Mouse (Mus musculus): ENCODE measurements at regions not wholly inside any gene's neighbourhood (a gene's known extent, or its start where the extent isn't known, plus 50 kb on each side); places are given as distances from the start of the nearest gene placed in this dataset.

DNA sequence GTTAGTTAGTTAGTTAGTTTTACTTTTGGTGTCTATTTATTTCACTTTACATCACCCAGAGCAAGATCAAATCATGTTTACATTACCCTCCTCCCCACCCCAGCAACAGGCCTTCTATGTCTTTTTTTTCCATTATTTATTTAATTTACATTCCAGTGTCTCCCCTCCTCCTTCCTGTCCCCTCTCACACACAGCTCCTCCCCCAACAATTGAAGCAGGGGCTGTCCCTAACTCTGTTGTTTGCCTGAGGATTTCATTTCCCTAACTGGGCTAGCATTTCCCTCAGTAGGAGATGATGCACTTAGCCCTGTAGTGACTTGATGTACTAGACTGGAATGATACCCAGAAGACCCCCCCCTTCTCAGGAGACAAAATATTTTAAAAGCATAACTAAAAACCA lies 249.9 kb upstream of the Ldb2 start:
- no peak for DNase-seq (ENCODE audit: low read depth in 1 of 2, low spot score in 2 of 2)

DNA sequence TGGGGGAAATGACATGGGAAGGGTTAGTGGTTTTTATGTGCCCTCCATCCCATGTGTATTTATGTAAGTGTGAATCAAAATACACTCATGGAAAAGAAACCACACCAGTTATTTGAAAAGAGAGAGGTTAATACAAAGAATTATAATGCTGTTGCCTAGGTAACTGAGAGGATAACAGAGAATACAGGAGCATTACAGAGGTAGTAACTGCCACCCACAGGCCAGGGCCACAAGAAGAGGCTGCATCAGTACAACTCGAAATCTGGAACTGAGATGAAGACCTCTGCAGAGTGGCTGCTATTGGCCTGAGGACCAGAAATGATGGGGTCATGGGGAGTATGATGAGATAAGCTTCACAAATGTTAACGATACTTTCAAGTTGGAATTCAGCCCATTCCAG lies 243.4 kb upstream of the Ldb2 start:
- DNase-seq (ENCODE audit: low read depth in 1 of 2, low spot score in 2 of 2): no peak

DNA sequence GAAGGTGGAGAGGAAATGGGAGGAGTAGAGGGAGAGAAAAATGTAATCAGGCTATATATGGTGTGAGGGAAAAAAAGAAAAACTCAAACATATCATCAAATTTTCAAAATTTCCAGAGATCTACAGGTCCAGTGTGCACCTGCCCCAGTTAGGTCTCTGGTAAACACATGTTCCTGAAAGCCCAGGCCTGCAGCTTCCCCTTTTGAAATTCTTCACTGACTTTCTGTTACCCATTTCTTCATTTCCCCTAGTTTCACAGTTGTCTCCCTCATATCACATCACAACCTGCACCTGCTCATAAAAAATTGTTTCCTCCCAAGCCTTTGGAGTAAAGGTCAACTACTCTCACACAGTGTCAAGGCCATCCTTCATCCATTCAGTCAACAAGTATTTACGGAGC lies 236.9 kb upstream of the Ldb2 start:
- DNase-seq (ENCODE audit: low read depth in 1 of 2, low spot score in 2 of 2): no peak

DNA sequence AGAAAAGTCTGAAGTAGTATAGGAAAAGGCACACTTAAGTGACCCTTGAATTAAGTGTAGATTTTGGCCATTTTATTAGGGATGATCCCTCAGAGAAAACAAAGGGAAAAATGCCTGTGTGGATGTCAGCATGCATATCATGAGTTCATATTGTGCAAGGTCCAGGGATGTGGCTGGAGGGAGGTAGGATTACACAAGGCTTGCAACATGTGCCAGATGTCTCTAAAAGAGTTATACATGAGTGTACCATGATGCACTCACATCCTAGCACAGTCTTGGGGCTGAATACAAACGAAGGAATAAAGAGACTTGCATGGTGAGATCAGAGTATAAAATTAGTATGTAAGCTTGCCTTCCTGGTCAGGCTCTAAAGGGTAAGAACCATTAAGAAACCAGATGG lies 233.7 kb upstream of the Ldb2 start:
- no peak for DNase-seq (ENCODE audit: low read depth in 1 of 2, low spot score in 2 of 2)

DNA sequence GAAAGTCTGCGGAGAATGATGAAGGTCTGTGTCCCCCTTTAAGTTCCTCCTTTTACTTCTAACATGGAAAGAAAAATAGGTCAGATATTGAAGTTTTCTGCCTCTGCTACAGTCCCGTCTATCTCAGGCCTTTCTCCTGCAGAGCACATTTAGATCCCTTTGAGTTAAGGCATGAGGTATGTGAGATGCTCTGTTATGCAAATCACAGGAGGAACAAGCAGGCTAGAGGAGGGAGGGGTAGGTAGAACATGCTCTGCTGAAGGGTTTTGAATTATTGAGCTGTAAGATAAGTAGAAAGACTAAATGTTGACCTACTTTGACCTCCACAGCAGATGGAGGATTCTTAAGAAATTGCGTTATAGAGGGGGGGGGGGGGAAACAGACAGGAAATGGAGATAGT lies 228.4 kb upstream of the Ldb2 start:
- DNase-seq (ENCODE audit: low read depth in 1 of 2, low spot score in 2 of 2): no peak

DNA sequence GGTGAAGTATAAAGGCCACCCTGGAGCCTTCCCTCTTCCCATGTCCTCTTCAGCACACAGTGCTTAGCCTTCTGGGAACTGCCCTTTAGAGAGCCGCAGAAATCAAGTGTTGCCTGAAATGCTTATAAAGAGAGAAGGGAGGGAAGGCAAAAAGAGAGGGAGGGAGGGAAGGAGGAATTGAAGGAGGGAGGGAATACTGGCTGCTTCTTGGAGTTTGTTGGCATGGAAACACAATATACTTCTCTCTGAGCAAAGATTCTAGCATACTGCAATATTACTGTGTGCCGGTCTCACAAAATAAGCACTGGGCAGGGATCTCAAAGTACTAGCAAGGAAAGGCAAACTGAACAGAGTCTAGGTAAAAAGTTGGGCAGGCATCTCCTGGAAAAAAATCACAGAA lies 225.9 kb upstream of the Ldb2 start:
- no peak for DNase-seq (ENCODE audit: low read depth in 1 of 2, low spot score in 2 of 2)

DNA sequence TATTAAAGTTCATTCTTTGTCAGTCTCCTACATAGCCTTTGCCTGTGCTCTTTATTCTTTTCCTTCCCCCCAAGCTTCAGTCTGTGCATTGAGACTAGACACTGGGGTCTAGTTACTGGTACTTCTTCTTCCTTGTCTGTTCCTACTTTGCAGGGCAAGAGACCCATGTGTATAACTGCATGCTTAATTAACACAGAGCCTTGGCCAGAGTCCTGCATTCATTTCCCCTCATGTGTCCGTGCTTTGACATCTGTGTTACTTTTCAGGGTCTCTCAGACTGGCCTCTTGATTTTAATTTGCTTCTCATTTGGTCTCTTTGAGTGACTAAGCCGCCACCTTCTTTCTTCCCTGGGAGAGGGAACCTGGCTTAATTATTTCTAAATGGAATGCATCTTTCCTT lies 208.4 kb upstream of the Ldb2 start:
- DNase-seq (ENCODE audit: low read depth in 1 of 2, low spot score in 2 of 2): no peak

DNA sequence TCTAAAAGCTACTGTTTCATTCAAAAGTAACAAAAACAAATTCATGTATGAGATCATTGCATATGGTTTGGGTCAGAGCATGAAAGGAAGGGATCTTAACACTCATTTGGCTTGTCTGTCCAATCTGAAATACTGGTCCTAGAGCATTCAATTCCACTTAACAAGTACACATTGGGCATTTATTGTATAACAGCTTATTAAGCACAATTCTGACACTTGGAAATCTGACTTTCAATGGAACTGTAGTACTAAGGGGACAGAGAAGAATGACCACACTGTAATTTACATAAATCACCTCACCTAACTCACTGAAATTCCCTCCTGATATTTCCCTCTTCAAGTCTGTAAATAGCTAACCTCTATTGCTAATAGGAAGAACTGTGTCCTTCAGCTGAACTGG lies 201.5 kb upstream of the Ldb2 start:
- DNase-seq (ENCODE audit: low read depth in 1 of 2, low spot score in 2 of 2): no peak

DNA sequence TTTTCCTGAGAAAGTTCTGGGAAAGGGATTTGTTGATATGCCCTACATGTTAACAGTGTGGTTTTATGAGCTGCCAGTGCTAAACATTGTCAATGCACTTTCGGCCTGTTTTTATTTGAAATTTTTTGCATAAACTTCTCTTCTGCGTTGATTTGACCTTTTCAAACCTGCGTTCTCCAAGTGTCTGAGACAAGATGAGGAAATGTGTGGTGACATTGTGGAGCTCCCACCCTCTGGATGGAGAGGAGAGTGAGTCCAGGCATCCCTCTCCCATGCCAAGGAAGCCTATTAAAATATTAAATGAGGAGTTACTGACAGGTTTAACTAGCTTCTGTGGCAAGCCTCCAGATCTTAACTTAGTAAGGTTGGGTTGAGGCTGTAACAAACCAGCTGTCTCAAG lies 199.6 kb upstream of the Ldb2 start:
- DNase-seq (ENCODE audit: low read depth in 1 of 2, low spot score in 2 of 2): no peak

DNA sequence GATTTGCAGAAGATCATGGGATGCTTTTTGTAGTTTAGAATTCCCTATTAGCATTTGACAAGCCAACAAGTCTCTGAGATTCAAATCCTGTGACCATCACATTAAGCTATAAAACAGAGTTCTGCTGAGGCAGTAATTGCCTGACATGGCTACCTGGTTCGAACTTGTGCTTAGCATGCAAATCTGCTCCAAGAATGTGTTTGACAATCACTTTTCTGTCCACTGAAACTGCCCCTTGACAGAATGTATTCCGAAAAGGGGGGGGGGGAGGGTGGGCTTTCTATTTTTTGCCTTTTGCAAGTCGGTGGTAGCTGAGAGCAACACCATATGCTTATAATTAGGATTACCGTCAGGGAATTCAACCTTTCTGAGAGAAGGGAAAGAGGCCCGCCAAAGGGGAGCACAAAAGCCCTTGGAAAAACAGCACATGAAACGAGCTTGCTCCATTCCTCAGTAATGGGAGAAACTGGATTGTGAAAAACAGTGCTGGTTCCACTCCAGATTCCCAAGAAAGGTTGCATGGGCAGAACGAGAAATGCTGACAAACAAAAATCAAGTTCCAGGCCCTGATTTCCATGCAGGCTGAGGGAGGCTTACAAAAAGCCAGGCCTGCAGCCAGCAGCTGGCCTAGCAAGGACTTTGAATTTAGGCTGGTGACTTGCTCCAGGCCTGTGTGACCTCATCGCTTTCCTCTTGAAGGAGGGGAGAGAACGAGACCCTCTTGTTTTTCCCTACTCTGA lies 176.1 kb upstream of the Ldb2 start:
- DNase-seq (ENCODE audit: low read depth in 1 of 2, low spot score in 2 of 2): no peak

DNA sequence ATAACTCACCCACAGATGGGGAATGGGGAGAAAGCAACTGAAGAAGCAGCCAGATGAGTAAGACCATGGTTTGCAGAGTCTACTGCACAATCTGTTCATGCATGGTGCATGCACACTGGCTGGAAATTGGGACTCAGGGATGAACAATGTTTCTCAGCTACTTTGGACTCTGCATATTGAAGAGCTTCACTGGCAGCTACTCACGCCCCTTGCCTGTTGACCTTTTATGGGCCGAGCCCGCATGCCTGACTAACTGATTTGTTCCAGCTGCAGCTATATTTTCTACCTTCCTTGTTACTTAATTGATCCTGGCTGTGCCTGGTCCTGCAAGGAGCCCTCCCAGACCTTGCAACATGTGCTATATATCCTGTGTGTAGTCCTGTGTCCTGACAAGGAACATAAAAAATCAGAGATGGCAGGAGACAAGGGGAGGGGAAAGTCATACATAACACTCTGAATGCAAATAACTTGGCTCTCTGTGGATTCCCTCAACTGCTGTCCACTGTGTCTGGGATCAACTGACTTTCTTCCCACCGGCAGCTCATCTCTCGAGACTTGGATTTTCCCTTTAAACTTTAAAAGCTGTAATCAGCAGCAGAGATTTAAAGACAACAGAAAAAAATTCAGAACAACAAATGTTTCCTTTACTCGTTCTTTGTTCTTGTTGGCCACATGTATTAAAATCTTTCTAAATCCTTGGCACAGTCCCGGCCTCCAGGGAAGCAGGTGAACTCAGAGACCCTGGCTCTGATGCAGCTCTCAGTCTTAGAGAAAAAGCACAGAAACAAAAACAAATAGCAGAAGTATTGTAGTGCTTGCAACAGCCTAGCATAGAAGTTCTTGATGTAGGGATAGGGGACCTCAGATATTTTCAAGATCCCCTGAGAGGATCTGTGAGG lies 143.8 kb upstream of the Ldb2 start:
- DNase-seq (ENCODE audit: low read depth in 1 of 2, low spot score in 2 of 2): no peak

DNA sequence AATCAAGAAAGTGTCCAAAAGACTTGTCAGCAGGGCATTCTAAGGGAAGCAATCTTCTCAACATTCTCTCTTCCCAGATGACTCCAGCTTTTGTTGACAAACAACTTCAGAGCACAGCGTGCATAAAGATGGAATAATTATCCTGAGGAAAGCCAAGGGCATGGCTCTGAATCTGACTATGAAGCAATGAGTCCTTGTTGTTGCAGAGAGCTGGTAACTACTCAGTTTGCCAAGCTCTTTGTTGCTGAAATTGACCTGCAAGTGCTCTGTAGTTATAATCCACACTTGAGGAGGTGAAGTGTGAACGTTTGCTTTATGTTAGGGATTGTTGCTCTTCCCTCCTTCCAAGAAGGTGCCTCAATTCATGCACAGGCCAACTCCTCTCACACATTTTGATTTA lies 143.1 kb upstream of the Ldb2 start:
- DNase-seq (ENCODE audit: low read depth in 1 of 2, low spot score in 2 of 2): no peak

DNA sequence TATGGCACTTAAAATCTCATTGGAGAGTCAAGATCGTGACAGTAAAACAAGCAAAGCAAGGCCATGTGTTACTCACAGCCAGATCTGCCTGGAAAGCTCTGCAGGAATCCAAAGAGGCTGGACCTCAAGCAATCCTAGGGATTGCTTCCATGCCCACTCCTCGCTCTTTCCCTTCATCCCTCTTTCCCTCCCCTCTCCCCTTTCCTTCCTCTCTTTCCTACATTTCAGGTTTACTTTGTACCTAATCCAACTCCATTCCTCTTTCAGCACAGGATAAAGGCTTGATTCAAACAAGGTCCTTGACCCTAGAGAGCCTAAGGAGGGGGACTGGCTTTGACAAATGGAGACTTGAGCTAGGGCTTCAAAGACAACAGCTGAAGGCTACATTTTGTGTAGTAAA lies 126.0 kb upstream of the Ldb2 start:
- no peak for DNase-seq (ENCODE audit: low read depth in 1 of 2, low spot score in 2 of 2)

DNA sequence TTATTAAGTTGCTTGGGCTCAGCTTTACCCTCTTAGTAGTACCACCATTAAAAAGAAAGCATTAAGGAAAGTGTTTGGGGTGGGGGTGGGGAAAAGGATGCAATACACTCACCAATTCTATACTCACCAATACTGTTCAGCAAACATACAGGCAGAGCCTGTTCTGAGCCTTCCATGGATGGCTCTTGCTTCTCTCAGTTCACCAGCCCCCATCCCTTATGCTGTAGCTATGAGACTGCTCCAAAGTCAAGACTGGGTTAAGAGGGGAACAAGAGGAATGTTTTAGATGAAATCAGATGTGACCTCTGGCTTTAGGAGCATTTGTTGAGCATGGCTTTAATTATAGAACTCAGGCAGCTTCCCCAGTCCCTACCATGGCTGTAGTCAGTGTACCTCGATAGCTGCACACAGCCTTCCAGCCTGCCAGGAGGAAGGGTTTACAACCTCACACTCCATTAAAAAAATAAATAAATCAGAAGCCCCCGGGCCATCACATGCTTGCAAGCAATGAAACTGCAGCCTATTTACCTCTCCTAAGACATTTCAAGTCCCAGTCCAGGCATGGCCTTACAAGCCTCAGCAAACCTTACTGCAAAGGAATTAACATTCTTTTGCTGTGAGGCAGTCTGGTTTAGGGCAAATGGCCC lies 122.8 kb upstream of the Ldb2 start:
- no peak for DNase-seq (ENCODE audit: low read depth in 1 of 2, low spot score in 2 of 2)

DNA sequence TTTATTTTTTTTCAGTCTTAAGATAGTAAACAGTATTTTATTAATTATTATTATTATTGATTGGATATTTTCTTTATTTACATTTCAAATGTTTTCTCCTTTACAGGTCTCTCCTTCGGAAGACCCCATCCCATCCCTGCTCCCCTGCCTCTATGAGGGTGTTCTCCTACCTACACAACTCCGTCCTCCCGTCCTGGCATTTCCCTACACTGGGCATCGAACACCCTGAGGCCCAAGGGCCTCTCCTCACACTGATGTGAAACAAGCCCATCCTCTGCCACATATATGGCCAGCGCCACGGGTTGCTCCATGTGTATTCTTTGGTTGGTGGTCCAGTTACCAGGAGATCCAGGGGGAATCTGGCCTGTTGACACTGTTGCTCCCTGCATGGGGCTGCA lies 118.3 kb upstream of the Ldb2 start:
- no peak for DNase-seq (ENCODE audit: low read depth in 1 of 2, low spot score in 2 of 2)

DNA sequence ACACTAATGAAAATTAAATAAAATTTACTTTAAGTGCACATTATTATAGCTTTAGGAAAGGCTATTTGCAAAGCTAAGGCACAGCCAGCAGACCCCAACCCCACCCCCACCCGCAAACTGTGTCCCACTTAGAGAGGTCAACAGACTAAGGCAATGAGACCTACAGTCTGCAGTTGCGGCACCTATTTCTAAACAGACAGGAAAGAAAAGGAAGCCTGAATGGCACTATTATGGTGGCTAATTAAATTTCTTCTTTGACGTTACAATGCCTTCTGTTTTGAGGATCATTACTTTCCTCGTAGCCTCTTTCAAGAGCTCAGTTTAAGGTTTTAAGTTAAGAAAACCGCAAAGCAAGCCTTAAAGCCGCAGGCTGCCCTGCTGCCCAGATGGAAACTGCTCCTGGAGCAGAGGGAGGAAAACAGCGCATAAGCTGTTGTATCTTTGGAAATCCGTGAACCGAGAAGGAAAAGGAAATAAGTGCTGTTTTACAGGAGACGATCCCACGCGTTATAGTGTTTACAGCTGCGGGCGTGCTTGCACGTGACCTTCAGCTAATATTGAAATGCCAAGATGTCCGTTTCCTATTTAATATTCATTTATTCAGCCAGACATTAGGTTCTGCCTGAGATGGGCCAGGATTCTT lies 117.8 kb upstream of the Ldb2 start:
- DNase-seq (ENCODE audit: low read depth in 1 of 2, low spot score in 2 of 2): no peak

DNA sequence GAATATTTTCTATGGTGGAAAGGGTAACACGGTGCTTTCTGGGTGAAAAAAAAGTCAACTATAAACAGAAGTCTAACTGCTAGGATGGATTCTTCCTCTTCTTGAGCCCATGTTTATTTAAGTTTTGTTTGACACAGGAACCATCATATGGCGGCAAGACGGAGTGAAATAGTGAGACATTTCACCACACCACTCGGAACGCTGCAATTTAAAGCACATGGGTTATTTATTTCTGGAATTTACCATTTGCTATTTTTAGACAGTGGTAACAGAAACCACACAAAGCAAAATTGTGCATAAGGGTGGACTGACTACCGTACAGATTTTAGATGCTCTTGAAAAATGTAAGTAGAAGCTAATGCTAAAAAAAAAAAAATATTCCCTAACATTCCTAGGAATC lies 103.1 kb upstream of the Ldb2 start:
- DNase-seq (ENCODE audit: low read depth in 1 of 2, low spot score in 2 of 2): no peak

DNA sequence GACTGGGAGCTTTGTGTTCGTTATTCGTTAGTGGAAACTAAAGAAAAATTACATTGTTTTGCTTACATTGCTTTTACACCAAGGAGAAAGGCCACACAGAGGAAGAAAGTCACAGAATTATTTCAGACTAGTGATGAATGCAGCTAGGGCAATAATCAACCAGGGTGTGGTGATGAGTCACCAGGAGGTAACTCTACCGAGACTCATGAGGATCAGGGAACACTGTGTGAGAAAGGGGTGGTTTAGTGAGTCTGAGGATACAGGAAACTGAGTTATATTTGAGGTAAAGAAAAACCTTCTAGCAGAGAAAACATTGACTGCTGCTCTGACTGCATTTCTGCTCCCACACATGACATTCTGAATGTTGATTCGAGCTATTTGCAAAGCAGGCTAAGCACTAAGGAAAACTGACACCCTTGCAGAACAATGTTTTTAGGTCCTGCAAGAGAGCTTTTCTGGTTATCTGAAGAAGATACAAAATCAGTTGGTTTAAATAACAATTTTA lies 87.1 kb upstream of the Ldb2 start:
- DNase-seq (ENCODE audit: low read depth in 1 of 2, low spot score in 2 of 2): no peak

DNA sequence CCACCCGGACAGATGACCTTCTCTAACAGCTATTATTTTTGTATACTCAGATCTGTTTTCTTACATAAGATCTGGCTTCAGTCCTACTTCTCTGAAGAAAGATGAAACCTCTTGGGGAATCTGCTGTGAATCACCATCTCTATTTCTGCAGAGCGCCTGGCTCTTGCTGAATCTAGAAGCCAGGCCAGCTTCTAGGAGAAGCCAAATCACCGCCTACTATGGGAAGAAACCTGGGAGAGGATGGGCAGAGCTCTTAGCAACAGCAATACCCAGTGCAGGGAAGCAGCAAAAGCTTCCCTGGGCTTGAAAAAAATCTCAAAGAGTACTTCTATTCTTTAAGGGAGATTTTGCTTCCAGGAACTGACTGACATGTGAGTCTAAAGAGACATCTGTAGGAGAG lies 77.5 kb upstream of the Ldb2 start:
- DNase-seq (ENCODE audit: low read depth in 1 of 2, low spot score in 2 of 2): no peak

DNA sequence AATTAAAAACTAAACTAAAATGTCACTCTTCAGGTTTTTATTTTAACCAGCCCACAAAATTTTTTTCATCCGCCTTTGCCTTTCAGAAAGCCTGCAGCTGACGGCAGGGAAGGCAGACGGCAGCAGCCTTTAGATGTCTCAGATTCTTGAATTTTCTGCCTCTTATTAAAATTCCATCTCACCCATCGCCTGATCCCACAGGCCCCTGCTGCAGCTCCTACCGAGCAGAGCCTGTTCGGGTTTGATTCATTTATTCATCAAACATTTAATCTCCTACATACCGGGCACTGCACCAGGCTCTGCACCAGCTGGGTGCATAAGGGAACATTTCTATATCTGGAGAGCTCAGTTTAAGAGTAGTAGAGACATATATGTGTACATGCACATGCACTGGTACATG lies 72.8 kb upstream of the Ldb2 start:
- DNase-seq (ENCODE audit: low read depth in 1 of 2, low spot score in 2 of 2): no peak

DNA sequence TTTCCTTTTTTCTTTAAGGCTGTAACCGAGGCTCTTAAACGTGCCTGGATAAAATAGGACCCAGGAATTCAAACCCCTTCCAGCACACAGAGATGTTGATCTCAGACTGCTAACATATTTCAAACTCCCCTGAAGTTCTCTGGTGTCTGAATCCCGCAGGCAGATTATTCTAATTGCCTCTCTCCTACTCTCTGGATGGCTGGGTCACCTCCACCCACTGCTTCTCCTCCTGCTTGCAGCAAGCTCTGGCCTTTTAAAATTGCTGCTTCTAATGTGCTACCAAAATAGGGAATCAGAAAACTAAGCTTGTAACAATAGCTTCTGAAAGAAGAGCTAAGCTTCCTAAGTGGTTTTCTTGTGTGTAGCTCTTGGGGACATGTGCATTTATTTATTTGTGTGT lies 64.4 kb upstream of the Ldb2 start:
- DNase-seq (ENCODE audit: low read depth in 1 of 2, low spot score in 2 of 2): no peak

DNA sequence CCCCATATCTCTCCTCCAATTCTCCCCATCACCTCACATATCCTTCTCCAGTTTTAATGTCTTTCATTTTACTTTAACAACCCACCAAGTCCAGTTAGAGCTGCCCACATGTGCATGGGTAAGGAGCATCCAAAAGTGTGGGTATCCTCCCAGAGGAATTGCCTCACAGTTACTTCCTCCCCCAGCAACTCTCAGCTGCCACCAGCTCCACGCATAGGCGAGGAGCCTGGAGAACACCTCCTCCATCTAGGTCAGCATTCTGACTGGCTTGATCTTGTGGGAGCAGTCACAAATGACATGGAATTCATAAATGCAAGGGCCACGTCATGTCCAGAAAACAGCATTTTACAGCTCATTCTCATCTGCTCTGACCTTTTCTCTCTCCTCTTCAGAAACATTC lies 63.9 kb upstream of the Ldb2 start:
- no peak for DNase-seq (ENCODE audit: low read depth in 1 of 2, low spot score in 2 of 2)
